8 mouse cellular contexts compared by ENCODE assay signal in genomic region chr2:33821677-33822607, GRCm38 (mm10).
DNase-seq lines count a peak whose midpoint lies in the region; ATAC-seq and TF ChIP-seq lines count a peak whose summit lies in the region.

No protein-coding gene starts in this region.

- intact Hi-C loops in left cerebral cortex, adult 2 months (cut with DNase I): loop anchor here (1.0 to 10.0 kb wide), 5 partner anchors 65 to 693 kb away; partner anchors contain the start of gene Mvb12b

- TF ChIP-seq CTCF in left cerebral cortex, adult 2 months (IDR thresholded peaks at IDR 0.05): peak; percentile 99

- ATAC-seq in megakaryocyte, adult 5-6 weeks (ENCODE audit: poor library complexity, severe bottlenecking): peak; percentile 97

- DNase-seq in ZHBTc4 (ENCODE audit: low read depth, low spot score): peak; percentile 85
- peak; percentile 90 to 91 for DNase-seq in cerebellum, postnatal 36 days
- DNase-seq in gastrocnemius, adult 18-20 months (ENCODE audit: low spot score): peak; percentile 83
- DNase-seq in induced T-regulatory cell, adult 2 months (ENCODE audit: low read depth): peak; percentile 83
- DNase-seq in left cerebral cortex, adult 2 months (ENCODE audit: extremely low spot score in 1 of 2, low spot score in 2 of 2): peak; percentile 84 to 89
- DNase-seq in right cerebral cortex, adult 2 months (ENCODE audit: low spot score in 2 of 2): peak; percentile 84 to 90
- DNase-seq in urinary bladder, adult 2 months (ENCODE audit: low spot score): peak; percentile 53

- H3K4me3 ChIP-seq in left cerebral cortex, adult 2 months: no peak overlapping the region

- no peak overlapping the region for H3K27ac ChIP-seq in left cerebral cortex, adult 2 months
